Mouse (Mus musculus) B cell, adult 2 months (primary cell): ENCODE measurements around the gene Ubac2.

ENCODE experiments used
- DNase-seq, 2 experiments: peaks; one replicate each; pipeline ENCODE4 v3.0.0; 2022

The Ubac2 gene

GRCm38 (mm10) chr14:122011768-122012167, 133.3 kb downstream of the Ubac2 start:
- no peak for DNase-seq

GRCm38 (mm10) chr14:122012193-122012592, 133.8 kb downstream of the Ubac2 start:
- DNase-seq = no peak

- DNase-seq = peak; percentile 52 to 59
These were observed 134.4 kb downstream of the Ubac2 start for GRCm38 (mm10) chr14:122012814-122013213.

- DNase-seq = peak; percentile 75 to 79
These were observed 135.1 kb downstream of the Ubac2 start for GRCm38 (mm10) chr14:122013417-122013951.

- DNase-seq = no peak
These were observed 139.5 kb downstream of the Ubac2 start for GRCm38 (mm10) chr14:122017958-122018357.

GRCm38 (mm10) chr14:122019389-122019788, 141.0 kb downstream of the Ubac2 start:
- no peak for DNase-seq

GRCm38 (mm10) chr14:122020567-122020966, 142.1 kb downstream of the Ubac2 start:
- DNase-seq = no peak

GRCm38 (mm10) chr14:122023054-122023453, 144.6 kb downstream of the Ubac2 start:
- DNase-seq = no peak

- no peak for DNase-seq
These were observed 145.5 kb downstream of the Ubac2 start for GRCm38 (mm10) chr14:122023928-122024327.

- DNase-seq = peak; percentile 65 to 71
These were observed 150.7 kb downstream of the Ubac2 start for GRCm38 (mm10) chr14:122028926-122029745.

- peak; percentile 44 to 45 for DNase-seq
These were observed 151.4 kb downstream of the Ubac2 start for GRCm38 (mm10) chr14:122029851-122030250.

- DNase-seq = no peak
These were observed 153.6 kb downstream of the Ubac2 start for GRCm38 (mm10) chr14:122032045-122032444.

- no peak for DNase-seq
These were observed 156.0 kb downstream of the Ubac2 start, which contains the start of gene Timm8a2 for GRCm38 (mm10) chr14:122034451-122034850. Timm8a2 (plus strand) TSS chr14:122034674.

GRCm38 (mm10) chr14:122035181-122035580, 156.8 kb downstream of the Ubac2 start:
- no peak for DNase-seq

GRCm38 (mm10) chr14:122035860-122036259, 157.4 kb downstream of the Ubac2 start:
- no peak for DNase-seq

- peak in 1 of 2 experiments; percentile 36 for DNase-seq
These were observed 160.6 kb downstream of the Ubac2 start for GRCm38 (mm10) chr14:122038874-122039647.

GRCm38 (mm10) chr14:122041413-122041825, 163.0 kb downstream of the Ubac2 start:
- no peak for DNase-seq

- no peak for DNase-seq
These were observed 163.8 kb downstream of the Ubac2 start for GRCm38 (mm10) chr14:122042142-122042694.

- DNase-seq = no peak
These were observed 169.4 kb downstream of the Ubac2 start for GRCm38 (mm10) chr14:122047784-122048183.

GRCm38 (mm10) chr14:122048816-122049215, 170.4 kb downstream of the Ubac2 start:
- DNase-seq = no peak

GRCm38 (mm10) chr14:122052896-122053635, 174.6 kb downstream of the Ubac2 start:
- peak; percentile 69 to 73 for DNase-seq

GRCm38 (mm10) chr14:122056871-122057270, 178.5 kb downstream of the Ubac2 start:
- DNase-seq = peak; percentile 44 to 54
